Mouse (Mus musculus): ENCODE results near the gene Psma3.

DNA sequence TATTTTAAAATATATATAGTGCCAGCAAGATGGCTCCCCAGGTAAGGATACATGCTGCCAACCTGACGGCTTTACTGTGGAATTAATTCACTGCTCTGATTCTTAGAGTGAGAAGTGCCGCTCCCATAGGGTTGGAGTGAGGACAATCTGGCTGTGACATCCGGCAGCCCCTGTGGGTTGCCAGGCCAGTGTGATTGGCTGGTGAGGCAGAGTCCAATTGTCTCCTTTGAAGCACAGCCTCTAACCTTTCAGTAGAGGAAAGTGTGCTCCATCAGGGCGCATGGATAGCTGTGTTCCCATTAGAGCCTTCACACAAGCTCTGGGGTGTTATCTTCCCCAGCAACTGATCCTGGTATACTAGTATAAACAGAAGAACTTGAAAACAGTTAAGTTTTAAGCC is 15.8 kb upstream of the Psma3 start:
- no peak for TF ChIP-seq POLR2A (IDR thresholded peaks at IDR 0.05; ENCODE audit: control insufficient read depth, extremely low read depth, insufficient read depth, low read length, poor library complexity)
- TF ChIP-seq CTCF (IDR thresholded peaks at IDR 0.05; ENCODE audit: borderline replicate concordance, control insufficient read depth, extremely low read depth, insufficient read depth, low read length, poor library complexity): no peak
